Mouse (Mus musculus) liver, embryonic 16.5 days (tissue): ENCODE results near the gene Speg. TPM values are rescaled to one million over a fixed set of nuclear protein-coding genes. Genes with fewer than 3 reads are reported as not detected.
A peak's percentile ranks its signal among the peaks of the same experiment; 100 is the strongest.

ENCODE experiments used
- ATAC-seq: fragments of 200-750 bp; cut with Nextera tagmentation; 2 replicates; pipeline ENCODE4 v1.8.0; 2017; ENCODE audit warnings: low read depth, mild to moderate bottlenecking, moderate number of reproducible peaks, moderate library complexity
- H3K27ac ChIP-seq: fragments of 300-500 bp; sonication (generic); 2 replicates; pipeline ENCODE4 v1.5.1; 2014; ENCODE audit warnings: mild to moderate bottlenecking, low read length
- H3K27me3 ChIP-seq: fragments of 300-500 bp; sonication (generic); 2 replicates; pipeline ENCODE4 v1.6.1; 2014; ENCODE audit warnings: low read depth, low read length, mixed read lengths; ENCODE audit not compliant: control insufficient read depth, insufficient read depth
- H3K36me3 ChIP-seq: fragments of 300-500 bp; sonication (generic); 2 replicates; pipeline ENCODE4 v1.6.1; 2014; ENCODE audit warnings: mild to moderate bottlenecking; ENCODE audit not compliant: control insufficient read depth, insufficient read depth
- H3K4me1 ChIP-seq: fragments of 300-500 bp; sonication (generic); 2 replicates; pipeline ENCODE4 v1.6.1; 2014; ENCODE audit warnings: low read depth, low read length, mixed read lengths; ENCODE audit not compliant: control insufficient read depth
- H3K4me2 ChIP-seq: fragments of 300-500 bp; sonication (generic); 2 replicates; pipeline ENCODE4 v1.6.1; 2014; ENCODE audit warnings: low read depth, low read length, mixed read lengths
- H3K4me3 ChIP-seq: fragments of 300-500 bp; sonication (generic); 2 replicates; pipeline ENCODE4 v1.5.1; 2014; ENCODE audit warnings: low read depth, mild to moderate bottlenecking, low read length
- H3K9ac ChIP-seq: fragments of 300-500 bp; sonication (generic); 2 replicates; pipeline ENCODE4 v1.6.1; 2014; ENCODE audit warnings: low read depth, low read length
- H3K9me3 ChIP-seq: fragments of 300-500 bp; sonication (generic); replicated peaks from 2 replicates; pipeline ENCODE4 v1.6.1; 2016; ENCODE audit warnings: low read length; ENCODE audit not compliant: control insufficient read depth
- WGBS: fragments of 180-500 bp; shearing (Covaris S2); extraction: QIAGEN DNeasy Blood & Tissue Kit; methylation state at CpG from one replicate; pipeline ENCODE4 v1.1.7; 2014; ENCODE audit not compliant: insufficient replicate concordance; 5-methylcytosine and 5-hydroxymethylcytosine counted together
- polyA plus RNA-seq: library from polyadenylated mRNA; unstranded; fragments of >200 nt; fragmentation: Nextera tagmentation; extraction: Ambion mirVana; gene quantifications from 2 replicates; pipeline ENCODE4 v1.2.1, GENCODE M21; 2015

The Speg gene
- polyA plus RNA-seq, 1 experiment from 2014 or later = 8.0 TPM

- 62% methylated on average over 3 of the region's 3 CpGs for WGBS
- Histone ChIP-seq H3K27me3 (peaks cover 14% of the 10 kb centered on the region), H3K4me3 (no peak overlapping the region), H3K4me1 (no peaks in the 10 kb centered on the region), H3K36me3 (no peaks in the 10 kb centered on the region), H3K9me3 (no peaks in the 10 kb centered on the region), H3K4me2 (no peak overlapping the region), H3K27ac (no peak overlapping the region), H3K9ac (no peak overlapping the region)
- ATAC-seq = no peak
Observed at GRCm38 (mm10) chr1:75372450-75372849, 2.6 kb upstream of the Speg start.

GRCm38 (mm10) chr1:75373276-75373675 is 1.8 kb upstream of the Speg start:
- WGBS = 53% methylated on average over 3 of the region's 3 CpGs

GRCm38 (mm10) chr1:75379196-75379595 is 4.1 kb downstream of the Speg start:
- no peak overlapping the region for H3K9ac ChIP-seq
- no peak overlapping the region for H3K4me3 ChIP-seq
- H3K9me3 ChIP-seq = no peaks in the 10 kb centered on the region
- no peak overlapping the region for H3K4me2 ChIP-seq
- no peak for ATAC-seq
- H3K4me1 ChIP-seq = no peaks in the 10 kb centered on the region; the same call in 1 of the 2 replicates
- 40% methylated on average over 2 of the region's 2 CpGs for WGBS
- no peak overlapping the region for H3K27ac ChIP-seq
- peaks cover 46% of the 10 kb centered on the region for H3K27me3 ChIP-seq
- H3K36me3 ChIP-seq = no peaks in the 10 kb centered on the region

More at GRCm38 (mm10) chr1:75373276-75373675, 1.8 kb upstream of the Speg start:
- Histone ChIP-seq H3K4me1 (no peaks in the 10 kb centered on the region), H3K36me3 (no peaks in the 10 kb centered on the region), H3K27me3 (peaks cover 18% of the 10 kb centered on the region), H3K9ac (no peak overlapping the region), H3K9me3 (no peaks in the 10 kb centered on the region), H3K4me2 (no peak overlapping the region), H3K4me3 (no peak overlapping the region), H3K27ac (no peak overlapping the region)
- no peak for ATAC-seq

GRCm38 (mm10) chr1:75379931-75380330 is 4.8 kb downstream of the Speg start:
- H3K36me3 ChIP-seq = no peaks in the 10 kb centered on the region
- no peak overlapping the region for H3K9ac ChIP-seq
- H3K27me3 ChIP-seq = peaks cover 45% of the 10 kb centered on the region
- no peaks in the 10 kb centered on the region for H3K9me3 ChIP-seq
- H3K4me3 ChIP-seq = no peak overlapping the region
- ATAC-seq = no peak
- no peak overlapping the region for H3K4me2 ChIP-seq
- no peak overlapping the region for H3K27ac ChIP-seq
- H3K4me1 ChIP-seq = no peaks in the 10 kb centered on the region; the same call in 1 of the 2 replicates
- WGBS = 63% methylated on average over 8 of the region's 8 CpGs

GRCm38 (mm10) chr1:75380951-75381350 is 5.9 kb downstream of the Speg start:
- WGBS = 19% methylated on average over 2 of the region's 2 CpGs
- ATAC-seq = no peak

GRCm38 (mm10) chr1:75381482-75382355 is 6.6 kb downstream of the Speg start:
- Histone ChIP-seq H3K9ac (no peak overlapping the region), H3K27ac (no peak overlapping the region), H3K27me3 (peaks cover 41% of the 10 kb centered on the region), H3K4me2 (peak overlapping the region; percentile 62), H3K4me1 (no peaks in the 10 kb centered on the region; the same call in 1 of the 2 replicates), H3K36me3 (no peaks in the 10 kb centered on the region), H3K4me3 (peak overlapping the region; percentile 43), H3K9me3 (no peaks in the 10 kb centered on the region)
- 0 out of 2 replicates have a peak, but pooled peaks have one; percentile 13 for ATAC-seq
- 7% methylated on average over 39 of the region's 60 CpGs for WGBS

More at GRCm38 (mm10) chr1:75380951-75381350, 5.9 kb downstream of the Speg start:
- H3K36me3 ChIP-seq = no peaks in the 10 kb centered on the region
- H3K4me3 ChIP-seq = no peak overlapping the region
- H3K27ac ChIP-seq = no peak overlapping the region
- H3K9ac ChIP-seq = no peak overlapping the region
- H3K9me3 ChIP-seq = no peaks in the 10 kb centered on the region
- peaks cover 36% of the 10 kb centered on the region for H3K27me3 ChIP-seq
- H3K4me1 ChIP-seq = no peaks in the 10 kb centered on the region; the same call in 1 of the 2 replicates
- no peak overlapping the region for H3K4me2 ChIP-seq

GRCm38 (mm10) chr1:75382356-75383071 is 7.4 kb downstream of the Speg start:
- H3K4me3 ChIP-seq = peak overlapping the region; percentile 43
- no peak for ATAC-seq
- no peaks in the 10 kb centered on the region for H3K9me3 ChIP-seq
- H3K4me2 ChIP-seq = peak overlapping the region; percentile 62
- H3K4me1 ChIP-seq = no peaks in the 10 kb centered on the region; the same call in 1 of the 2 replicates
- H3K27me3 ChIP-seq = peaks cover 49% of the 10 kb centered on the region
- no peak overlapping the region for H3K27ac ChIP-seq
- H3K36me3 ChIP-seq = no peaks in the 10 kb centered on the region
- WGBS = 4% methylated on average over 28 of the region's 28 CpGs
- H3K9ac ChIP-seq = no peak overlapping the region

- Histone ChIP-seq H3K9me3 (no peaks in the 10 kb centered on the region), H3K27me3 (peaks cover 66% of the 10 kb centered on the region), H3K4me3 (no peak overlapping the region), H3K4me2 (no peak overlapping the region), H3K27ac (no peak overlapping the region), H3K36me3 (no peaks in the 10 kb centered on the region), H3K9ac (no peak overlapping the region), H3K4me1 (no peaks in the 10 kb centered on the region; the same call in 1 of the 2 replicates)
- ATAC-seq = no peak
- WGBS = 66% methylated on average over 27 of the region's 27 CpGs
Observed at GRCm38 (mm10) chr1:75384470-75385141, 9.5 kb downstream of the Speg start.
